Mouse (Mus musculus) hindbrain, embryonic 16.5 days (tissue): Measurements from ENCODE around the gene Slc4a5. TPM values are rescaled to one million over a fixed set of nuclear protein-coding genes. Genes with fewer than 3 reads are reported as not detected.

Experiments
- ATAC-seq: fragments of 200-750 bp; cut with Nextera tagmentation; 2 replicates; pipeline ENCODE4 v1.8.0; 2017; ENCODE audit warnings: moderate TSS enrichment, moderate library complexity
- H3K27ac ChIP-seq: fragments of 300-500 bp; sonication (generic); 2 replicates; pipeline ENCODE4 v1.5.1; 2014; ENCODE audit warnings: low read depth, mild to moderate bottlenecking, control low read depth, low read length, moderate library complexity
- H3K27me3 ChIP-seq: fragments of 300-500 bp; sonication (generic); replicated peaks from 2 replicates; pipeline ENCODE4 v1.6.1; 2014; ENCODE audit warnings: low read length; ENCODE audit not compliant: control insufficient read depth, insufficient read depth
- H3K36me3 ChIP-seq: fragments of 300-500 bp; sonication (generic); 2 replicates; pipeline ENCODE4 v1.6.1; 2014; ENCODE audit warnings: mild to moderate bottlenecking, low read length, moderate library complexity, mixed read lengths; ENCODE audit not compliant: control insufficient read depth, insufficient read depth
- H3K4me1 ChIP-seq: fragments of 300-500 bp; sonication (generic); 2 replicates; pipeline ENCODE4 v1.6.1; 2014; ENCODE audit warnings: low read depth, low read length; ENCODE audit not compliant: control insufficient read depth, insufficient read depth
- H3K4me2 ChIP-seq: fragments of 300-500 bp; sonication (generic); 2 replicates; pipeline ENCODE4 v1.6.1; 2014; ENCODE audit warnings: mild to moderate bottlenecking, low read length, control low read depth, moderate library complexity
- H3K4me3 ChIP-seq: fragments of 300-500 bp; sonication (generic); 2 replicates; pipeline ENCODE4 v1.5.1; 2014; ENCODE audit warnings: mild to moderate bottlenecking, low read length, control low read depth, moderate library complexity
- H3K9ac ChIP-seq: fragments of 300-500 bp; sonication (generic); 2 replicates; pipeline ENCODE4 v1.6.1; 2014; ENCODE audit warnings: low read depth, mild to moderate bottlenecking, control low read depth, low read length, moderate library complexity
- H3K9me3 ChIP-seq: fragments of 300-500 bp; sonication (generic); 2 replicates; pipeline ENCODE4 v1.6.1; 2014; ENCODE audit warnings: mild to moderate bottlenecking, low read length, moderate library complexity; ENCODE audit not compliant: control insufficient read depth
- WGBS: fragments of 180-500 bp; shearing (Covaris S2); extraction: QIAGEN DNeasy Blood & Tissue Kit; methylation state at CpG from one replicate; pipeline ENCODE4 v1.1.7; 2014; 5-methylcytosine and 5-hydroxymethylcytosine counted together
- polyA plus RNA-seq: library from polyadenylated mRNA; unstranded; fragments of >200 nt; fragmentation: Nextera tagmentation; extraction: Ambion mirVana; gene quantifications from 2 replicates; pipeline ENCODE4 v1.2.1, GENCODE M21; 2015

Slc4a5 gene
- polyA plus RNA-seq, 1 experiment from 2014 or later: 2.5 TPM

DNA sequence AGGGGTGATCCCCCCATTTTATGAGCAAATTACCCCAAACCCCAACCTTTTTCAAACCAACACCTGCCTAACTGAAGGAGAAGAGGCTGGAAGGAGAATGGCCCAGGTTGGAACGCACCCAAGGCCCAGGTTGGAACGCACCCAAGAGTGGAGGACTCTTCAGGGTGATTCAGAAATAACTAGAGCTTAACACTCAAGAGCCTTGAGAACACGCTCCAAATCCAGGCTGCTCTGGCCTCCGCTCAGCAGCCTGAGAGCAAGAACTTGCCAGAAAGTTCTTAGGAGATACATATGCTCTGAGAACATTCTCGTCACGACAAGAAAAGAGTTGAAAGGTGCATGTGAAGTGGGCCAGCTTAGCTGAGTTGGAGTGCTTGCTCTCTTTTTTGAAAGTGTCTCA, 25.5 kb downstream of the Slc4a5 start:
- Histone ChIP-seq H3K9ac (no peak overlapping the region), H3K36me3 (no peaks in the 10 kb centered on the region), H3K27ac (no peak overlapping the region), H3K27me3 (no peaks in the 10 kb centered on the region), H3K4me2 (no peak overlapping the region), H3K9me3 (no peaks in the 10 kb centered on the region), H3K4me1 (no peaks in the 10 kb centered on the region), H3K4me3 (no peak overlapping the region)
- no peak for ATAC-seq
- WGBS: 79% methylated on average over 6 of the region's 6 CpGs

DNA sequence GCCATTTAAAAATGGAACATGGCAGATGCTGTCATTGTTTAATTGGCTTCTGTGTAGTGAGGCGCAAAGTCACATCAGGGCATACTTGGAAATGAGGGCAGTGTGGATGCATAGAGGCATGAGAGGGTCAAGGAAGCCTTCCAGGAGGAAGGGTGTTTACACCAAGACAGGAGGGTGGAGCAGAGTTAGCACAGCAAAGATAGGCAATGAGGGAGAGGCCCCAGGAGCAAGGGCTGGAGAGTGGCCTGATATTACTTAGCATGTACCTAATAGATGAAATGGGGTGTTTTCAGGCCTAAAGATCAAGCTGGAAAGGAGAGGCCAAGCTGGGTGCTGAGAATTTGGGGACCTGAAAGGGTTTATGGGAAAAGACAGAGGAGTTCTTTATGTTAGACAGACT, 26.4 kb downstream of the Slc4a5 start:
- 91% methylated on average over 1 of the region's 1 CpGs for WGBS
- H3K4me3 ChIP-seq: no peak overlapping the region

DNA sequence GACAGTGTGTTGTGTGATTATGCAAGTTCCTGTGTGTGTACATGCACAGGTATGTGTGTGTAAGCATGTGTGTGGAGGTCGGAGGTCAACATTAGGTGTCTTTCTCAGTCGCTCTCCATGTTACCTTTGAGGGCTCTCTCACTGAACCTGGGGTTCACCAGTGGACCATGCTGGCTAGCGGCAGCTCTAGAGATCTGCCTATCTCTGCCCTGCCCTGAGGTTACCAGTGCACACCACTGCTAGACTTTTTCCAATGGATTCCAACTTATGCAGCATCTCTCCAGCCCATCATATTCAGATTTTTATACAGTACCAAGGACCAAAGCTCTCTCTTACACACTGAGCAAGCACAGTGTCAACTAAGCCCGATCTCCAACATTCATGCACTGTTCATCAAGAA, 27.1 kb downstream of the Slc4a5 start:
- ATAC-seq: no peak
- no peaks in the 10 kb centered on the region for H3K9me3 ChIP-seq
- no peak overlapping the region for H3K4me2 ChIP-seq
- H3K36me3 ChIP-seq: no peaks in the 10 kb centered on the region
- WGBS: 95% methylated on average over 4 of the region's 4 CpGs
- no peak overlapping the region for H3K4me3 ChIP-seq
- no peaks in the 10 kb centered on the region for H3K27me3 ChIP-seq
- H3K27ac ChIP-seq: no peak overlapping the region
- no peaks in the 10 kb centered on the region for H3K4me1 ChIP-seq
- H3K9ac ChIP-seq: no peak overlapping the region

More for the DNA sequence above, 26.4 kb downstream of the Slc4a5 start:
- Histone ChIP-seq H3K36me3 (no peaks in the 10 kb centered on the region), H3K9ac (no peak overlapping the region), H3K4me1 (no peaks in the 10 kb centered on the region), H3K4me2 (no peak overlapping the region), H3K27ac (no peak overlapping the region), H3K9me3 (no peaks in the 10 kb centered on the region), H3K27me3 (no peaks in the 10 kb centered on the region)
- ATAC-seq: no peak

DNA sequence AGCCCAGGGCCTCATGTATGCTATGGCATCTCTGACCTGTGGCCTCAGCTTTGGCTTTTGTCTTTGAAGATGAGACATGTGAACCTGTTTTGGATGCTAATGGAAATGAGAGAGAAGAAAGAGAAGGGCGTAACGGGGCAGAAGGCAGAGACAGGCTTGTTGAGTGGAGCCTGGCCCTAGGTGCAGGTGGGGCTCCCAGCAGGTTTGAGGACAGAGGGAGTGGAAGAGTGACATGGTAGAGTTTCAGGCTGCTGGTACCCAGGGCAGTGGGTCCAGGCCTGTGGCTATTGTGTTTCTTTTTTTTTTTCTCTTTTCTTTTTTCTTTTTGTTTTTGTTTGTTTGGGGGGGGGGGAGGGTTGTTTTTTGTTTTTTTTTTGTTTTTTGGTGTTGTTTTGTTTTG, 27.5 kb downstream of the Slc4a5 start:
- H3K27me3 ChIP-seq: no peaks in the 10 kb centered on the region
- H3K9ac ChIP-seq: no peak overlapping the region
- ATAC-seq: no peak
- WGBS: 91% methylated on average over 2 of the region's 2 CpGs
- H3K4me3 ChIP-seq: no peak overlapping the region
- no peak overlapping the region for H3K4me2 ChIP-seq
- H3K36me3 ChIP-seq: no peaks in the 10 kb centered on the region
- H3K4me1 ChIP-seq: no peaks in the 10 kb centered on the region
- H3K9me3 ChIP-seq: no peaks in the 10 kb centered on the region
- H3K27ac ChIP-seq: no peak overlapping the region

DNA sequence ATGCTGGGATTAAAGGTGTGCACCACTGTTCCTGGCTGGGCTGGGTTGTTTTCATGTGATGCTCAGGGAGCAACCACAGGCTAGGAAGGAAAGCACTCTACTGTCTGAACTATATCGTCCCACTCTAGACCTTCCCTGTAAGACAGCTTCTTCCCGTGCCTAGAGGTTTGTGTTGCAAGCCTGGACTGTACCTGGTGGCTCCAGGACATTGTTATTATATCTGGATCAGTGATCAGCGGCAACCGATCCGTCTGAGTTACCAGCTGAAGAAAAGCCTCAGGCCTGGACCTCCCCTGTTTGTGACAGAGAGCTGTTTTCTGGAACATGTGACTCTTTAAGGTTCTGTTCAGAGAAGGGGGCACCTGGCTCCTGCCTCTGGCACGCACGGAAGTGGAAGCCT, 34.6 kb downstream of the Slc4a5 start:
- no peak for ATAC-seq
- 70% methylated on average over 7 of the region's 7 CpGs for WGBS

DNA sequence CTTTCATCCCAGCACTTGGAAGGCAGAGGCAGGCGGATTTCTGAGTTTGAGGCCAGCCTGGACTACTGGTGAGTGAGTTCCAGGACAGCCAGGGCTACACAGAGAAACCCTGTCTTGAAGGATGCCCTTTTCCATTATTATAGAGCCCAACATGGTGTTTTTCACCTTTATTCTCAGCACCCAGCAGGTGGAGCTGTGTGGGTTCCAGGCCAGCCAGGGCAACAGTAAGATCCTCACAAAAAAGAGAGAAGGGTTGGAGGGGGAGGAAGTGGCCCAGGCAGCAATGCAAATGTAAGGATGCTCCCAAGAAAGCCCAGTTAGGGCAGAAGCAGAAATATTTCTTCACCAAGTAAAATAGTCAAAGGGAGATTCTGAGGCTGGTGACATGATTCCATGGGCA, 44.9 kb downstream of the Slc4a5 start:
- H3K36me3 ChIP-seq: no peaks in the 10 kb centered on the region
- H3K27ac ChIP-seq: no peak overlapping the region
- no peak for ATAC-seq
- H3K9ac ChIP-seq: no peak overlapping the region
- no peaks in the 10 kb centered on the region for H3K27me3 ChIP-seq
- WGBS: 79% methylated on average over 1 of the region's 1 CpGs
- H3K4me2 ChIP-seq: no peak overlapping the region
- no peaks in the 10 kb centered on the region for H3K9me3 ChIP-seq
- no peak overlapping the region for H3K4me3 ChIP-seq
- H3K4me1 ChIP-seq: peaks cover 5% of the 10 kb centered on the region

More for the DNA sequence above, 34.6 kb downstream of the Slc4a5 start:
- H3K4me1 ChIP-seq: no peaks in the 10 kb centered on the region
- no peak overlapping the region for H3K4me2 ChIP-seq
- no peak overlapping the region for H3K9ac ChIP-seq
- H3K27me3 ChIP-seq: no peaks in the 10 kb centered on the region
- H3K4me3 ChIP-seq: no peak overlapping the region
- H3K36me3 ChIP-seq: no peaks in the 10 kb centered on the region
- no peaks in the 10 kb centered on the region for H3K9me3 ChIP-seq
- no peak overlapping the region for H3K27ac ChIP-seq

DNA sequence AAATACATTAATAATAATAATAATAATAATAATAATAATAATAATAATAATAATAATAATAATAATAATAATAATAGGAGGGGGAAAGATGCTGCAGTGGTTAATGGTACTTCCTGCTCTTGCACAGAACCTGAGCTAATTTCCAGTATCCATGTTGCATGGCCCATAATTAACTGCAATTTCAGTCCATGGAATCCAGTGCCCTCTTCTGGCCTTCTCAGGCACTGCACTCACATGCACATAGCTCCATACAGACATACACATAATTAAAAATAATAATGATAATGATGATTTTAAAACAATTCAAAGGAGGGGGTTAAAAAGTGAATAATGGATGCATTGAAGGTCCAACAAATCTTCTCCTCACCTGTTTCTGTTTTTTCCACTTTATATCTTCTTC, 45.6 kb downstream of the Slc4a5 start:
- no peak overlapping the region for H3K27ac ChIP-seq
- no peak overlapping the region for H3K4me3 ChIP-seq
- no peaks in the 10 kb centered on the region for H3K27me3 ChIP-seq
- peaks cover 5% of the 10 kb centered on the region for H3K4me1 ChIP-seq
- H3K4me2 ChIP-seq: no peak overlapping the region
- ATAC-seq: no peak
- H3K36me3 ChIP-seq: no peaks in the 10 kb centered on the region
- H3K9me3 ChIP-seq: no peaks in the 10 kb centered on the region
- no peak overlapping the region for H3K9ac ChIP-seq

DNA sequence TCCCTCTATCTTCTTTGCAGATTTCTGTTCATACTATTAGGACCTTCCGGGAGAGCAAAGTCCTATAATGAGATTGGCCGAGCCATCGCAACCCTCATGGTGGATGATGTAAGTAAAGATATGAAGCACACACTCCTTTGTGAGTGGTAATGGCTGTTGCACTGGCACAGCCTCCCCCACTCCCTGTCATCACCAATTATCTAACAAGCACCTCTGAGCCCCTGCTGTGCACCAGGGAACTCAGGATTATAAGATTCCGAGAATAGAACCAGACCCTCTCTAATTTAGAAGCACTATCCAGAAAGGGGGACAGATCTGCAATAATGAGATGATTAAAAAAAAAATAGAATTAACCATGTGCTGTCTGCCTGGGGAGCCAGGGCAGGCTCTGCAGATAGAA, 46.0 kb downstream of the Slc4a5 start:
- no peak for ATAC-seq
- Histone ChIP-seq H3K4me2 (no peak overlapping the region), H3K27me3 (no peaks in the 10 kb centered on the region), H3K27ac (no peak overlapping the region), H3K4me3 (no peak overlapping the region), H3K9me3 (no peaks in the 10 kb centered on the region), H3K36me3 (no peaks in the 10 kb centered on the region), H3K9ac (no peak overlapping the region), H3K4me1 (peaks cover 5% of the 10 kb centered on the region)
- WGBS: 82% methylated on average over 4 of the region's 4 CpGs

DNA sequence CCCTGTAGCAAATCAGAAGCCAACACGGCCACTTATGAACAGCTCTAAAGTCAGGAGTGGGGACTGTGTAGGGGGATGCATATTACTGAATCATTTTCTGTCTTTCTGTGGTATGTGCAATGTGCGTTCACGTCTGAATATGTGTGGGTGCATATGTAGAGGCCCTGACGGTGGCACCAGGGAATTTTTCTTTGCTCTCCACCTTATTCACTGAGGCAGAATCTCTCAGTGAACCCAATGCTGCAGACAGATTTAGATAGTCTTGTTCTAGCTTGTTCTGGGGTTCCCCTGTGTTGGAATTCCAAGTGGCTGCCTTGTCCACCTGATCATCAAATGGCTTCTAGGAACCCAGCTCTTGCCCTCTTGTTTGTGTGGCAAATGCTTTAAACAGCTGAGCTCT, 48.0 kb downstream of the Slc4a5 start:
- H3K9ac ChIP-seq: peak overlapping the region; percentile 47
- WGBS: 54% methylated on average over 4 of the region's 4 CpGs

More for the DNA sequence above, 48.0 kb downstream of the Slc4a5 start:
- H3K27me3 ChIP-seq: no peaks in the 10 kb centered on the region
- no peak for ATAC-seq
- H3K4me1 ChIP-seq: peaks cover 5% of the 10 kb centered on the region
- peak overlapping the region; percentile 45; the same call in 1 of the 2 replicates for H3K4me3 ChIP-seq
- no peaks in the 10 kb centered on the region for H3K36me3 ChIP-seq
- H3K27ac ChIP-seq: peak overlapping the region; percentile 88
- peak overlapping the region; percentile 65 for H3K4me2 ChIP-seq
- no peaks in the 10 kb centered on the region for H3K9me3 ChIP-seq
